Mouse (Mus musculus) bone marrow macrophage, adult 2 months (primary cell): ENCODE results near the gene Zbtb2.

ENCODE experiments used
- CTCF ChIP-seq: IDR thresholded peaks from 2 replicates; pipeline ENCODE4 v1.5.1; 2012; ENCODE audit warnings: low read depth, mild to moderate bottlenecking, low read length, moderate library complexity
- POLR2A ChIP-seq: IDR thresholded peaks from 2 replicates; pipeline ENCODE4 v1.6.1; 2012; ENCODE audit warnings: mild to moderate bottlenecking, low read depth, low read length, borderline replicate concordance

GRCm38 (mm10) chr10:4430399-4430798, 42.5 kb upstream of the Zbtb2 start:
- TF ChIP-seq CTCF (no peak), POLR2A (no peak)
